Mouse (Mus musculus) hindbrain, embryonic 11.5 days (tissue): ENCODE data around the gene Atg4c. TPM values are rescaled to one million over a fixed set of nuclear protein-coding genes. Genes with fewer than 3 reads are reported as not detected.

ENCODE experiments used
- ATAC-seq: fragments of 200-750 bp; cut with Nextera tagmentation; 2 replicates; pipeline ENCODE4 v1.8.0; 2017; ENCODE audit warnings: mild to moderate bottlenecking, moderate TSS enrichment, moderate library complexity; ENCODE audit not compliant: low FRiP score
- DNase-seq: peaks from one replicate; pipeline ENCODE4 v3.0.0-alpha.2; 2015; ENCODE audit warnings: low spot score
- H3K27ac ChIP-seq: fragments of 300-500 bp; sonication (generic); 2 replicates; pipeline ENCODE4 v1.5.1; 2014; ENCODE audit warnings: mild to moderate bottlenecking, low read depth, low read length
- H3K27me3 ChIP-seq: fragments of 300-500 bp; sonication (generic); 2 replicates; pipeline ENCODE4 v1.6.1; 2014; ENCODE audit warnings: mild to moderate bottlenecking, low read length, moderate library complexity, mixed read lengths; ENCODE audit not compliant: control insufficient read depth, insufficient read depth
- H3K36me3 ChIP-seq: fragments of 300-500 bp; sonication (generic); 2 replicates; pipeline ENCODE4 v1.6.1; 2014; ENCODE audit warnings: mild to moderate bottlenecking, low read length, moderate library complexity, mixed read lengths; ENCODE audit not compliant: control insufficient read depth, insufficient read depth
- H3K4me1 ChIP-seq: fragments of 300-500 bp; sonication (generic); replicated peaks from 2 replicates; pipeline ENCODE4 v1.6.1; 2014; ENCODE audit warnings: low read length, mixed read lengths; ENCODE audit not compliant: control insufficient read depth, insufficient read depth
- H3K4me2 ChIP-seq: fragments of 300-500 bp; sonication (generic); replicated peaks from 2 replicates; pipeline ENCODE4 v1.6.1; 2014; ENCODE audit warnings: mild to moderate bottlenecking, low read depth, low read length
- H3K4me3 ChIP-seq: fragments of 300-500 bp; sonication (generic); 2 replicates; pipeline ENCODE4 v1.5.1; 2014; ENCODE audit warnings: low read depth, low read length
- H3K9ac ChIP-seq: fragments of 300-500 bp; sonication (generic); 2 replicates; pipeline ENCODE4 v1.6.1; 2014; ENCODE audit warnings: low read depth, low read length
- H3K9me3 ChIP-seq: fragments of 300-500 bp; sonication (generic); 2 replicates; pipeline ENCODE4 v1.6.1; 2016; ENCODE audit warnings: low read length; ENCODE audit not compliant: control insufficient read depth
- WGBS: fragments of 180-500 bp; shearing (Covaris S2); extraction: QIAGEN DNeasy Blood & Tissue Kit; methylation state at CpG from one replicate; pipeline ENCODE4 v1.1.7; 2014; 5-methylcytosine and 5-hydroxymethylcytosine counted together
- polyA plus RNA-seq: library from polyadenylated mRNA; unstranded; fragments of >200 nt; fragmentation: Nextera tagmentation; extraction: Ambion mirVana; gene quantifications from 2 replicates; pipeline ENCODE4 v1.2.1, GENCODE M21; 2014

Atg4c gene
- polyA plus RNA-seq, 1 experiment from 2014 or later, result 13.7 TPM

GRCm38 (mm10) chr4:99163001-99163400 lies 30.7 kb upstream of the Atg4c start:
- Histone ChIP-seq H3K9me3 (no peaks in the 10 kb centered on the region), H3K27ac (no peak overlapping the region), H3K36me3 (no peaks in the 10 kb centered on the region), H3K4me1 (no peaks in the 10 kb centered on the region), H3K4me3 (no peak overlapping the region), H3K9ac (no peak overlapping the region), H3K4me2 (no peak overlapping the region), H3K27me3 (peaks cover 6% of the 10 kb centered on the region; the same call in 1 of the 2 replicates)
- WGBS, result 62% methylated on average over 9 of the region's 9 CpGs
- ATAC-seq (no peak), DNase-seq (no peak)

GRCm38 (mm10) chr4:99163547-99163946 lies 30.2 kb upstream of the Atg4c start:
- no peak overlapping the region for H3K4me3 ChIP-seq
- peaks cover 6% of the 10 kb centered on the region; the same call in 1 of the 2 replicates for H3K27me3 ChIP-seq
- no peak overlapping the region for H3K27ac ChIP-seq
- H3K4me1 ChIP-seq, result no peaks in the 10 kb centered on the region
- ATAC-seq, result peak; percentile 66; the same call in 1 of the 2 replicates
- H3K9me3 ChIP-seq, result no peaks in the 10 kb centered on the region
- H3K9ac ChIP-seq, result no peak overlapping the region
- no peak overlapping the region for H3K4me2 ChIP-seq
- DNase-seq, result peak; percentile 37
- 12% methylated on average over 4 of the region's 4 CpGs for WGBS
- H3K36me3 ChIP-seq, result no peaks in the 10 kb centered on the region

- H3K27me3 ChIP-seq, result no peaks in the 10 kb centered on the region
- no peak overlapping the region for H3K27ac ChIP-seq
- H3K4me3 ChIP-seq, result no peak overlapping the region
- H3K4me2 ChIP-seq, result no peak overlapping the region
- 96% methylated on average over 5 of the region's 5 CpGs for WGBS
- ATAC-seq (no peak), DNase-seq (no peak)
- no peak overlapping the region for H3K9ac ChIP-seq
- H3K36me3 ChIP-seq, result no peaks in the 10 kb centered on the region
- H3K4me1 ChIP-seq, result no peaks in the 10 kb centered on the region
- H3K9me3 ChIP-seq, result no peaks in the 10 kb centered on the region
Observed at GRCm38 (mm10) chr4:99168869-99169268, 24.9 kb upstream of the Atg4c start.

- no peaks in the 10 kb centered on the region for H3K4me1 ChIP-seq
- H3K9me3 ChIP-seq, result no peaks in the 10 kb centered on the region
- ATAC-seq (no peak), DNase-seq (no peak)
- no peaks in the 10 kb centered on the region for H3K27me3 ChIP-seq
- H3K4me2 ChIP-seq, result no peak overlapping the region
- no peak overlapping the region for H3K9ac ChIP-seq
- H3K27ac ChIP-seq, result no peak overlapping the region
- no peak overlapping the region for H3K4me3 ChIP-seq
- no peaks in the 10 kb centered on the region for H3K36me3 ChIP-seq
- WGBS, result 89% methylated on average over 7 of the region's 7 CpGs
Observed at GRCm38 (mm10) chr4:99174265-99174664, 19.5 kb upstream of the Atg4c start.

GRCm38 (mm10) chr4:99176841-99177240 lies 16.9 kb upstream of the Atg4c start:
- H3K36me3 ChIP-seq, result no peaks in the 10 kb centered on the region
- H3K9me3 ChIP-seq, result no peaks in the 10 kb centered on the region
- no peak overlapping the region for H3K9ac ChIP-seq
- WGBS, result 75% methylated on average over 7 of the region's 7 CpGs
- ATAC-seq (no peak), DNase-seq (no peak)
- no peak overlapping the region for H3K4me2 ChIP-seq
- no peak overlapping the region for H3K27ac ChIP-seq
- no peaks in the 10 kb centered on the region for H3K4me1 ChIP-seq
- no peak overlapping the region for H3K4me3 ChIP-seq
- H3K27me3 ChIP-seq, result no peaks in the 10 kb centered on the region

GRCm38 (mm10) chr4:99177255-99177654 lies 16.5 kb upstream of the Atg4c start:
- WGBS, result 90% methylated on average over 4 of the region's 4 CpGs
- no peak overlapping the region for H3K4me2 ChIP-seq

GRCm38 (mm10) chr4:99178851-99179250 lies 14.9 kb upstream of the Atg4c start:
- Histone ChIP-seq H3K4me1 (no peaks in the 10 kb centered on the region), H3K4me2 (no peak overlapping the region), H3K27ac (no peak overlapping the region), H3K9me3 (no peaks in the 10 kb centered on the region), H3K4me3 (no peak overlapping the region), H3K27me3 (no peaks in the 10 kb centered on the region), H3K36me3 (no peaks in the 10 kb centered on the region), H3K9ac (no peak overlapping the region)
- ATAC-seq, result no peak
- no peak for DNase-seq
- WGBS, result 63% methylated on average over 5 of the region's 5 CpGs

More at GRCm38 (mm10) chr4:99177255-99177654, 16.5 kb upstream of the Atg4c start:
- H3K36me3 ChIP-seq, result no peaks in the 10 kb centered on the region
- no peaks in the 10 kb centered on the region for H3K27me3 ChIP-seq
- no peak overlapping the region for H3K9ac ChIP-seq
- H3K4me3 ChIP-seq, result no peak overlapping the region
- H3K9me3 ChIP-seq, result no peaks in the 10 kb centered on the region
- H3K27ac ChIP-seq, result no peak overlapping the region
- no peaks in the 10 kb centered on the region for H3K4me1 ChIP-seq
- DNase-seq (no peak), ATAC-seq (no peak)

- no peaks in the 10 kb centered on the region for H3K9me3 ChIP-seq
- H3K4me1 ChIP-seq, result no peaks in the 10 kb centered on the region
- no peak overlapping the region for H3K4me3 ChIP-seq
- no peaks in the 10 kb centered on the region for H3K27me3 ChIP-seq
- H3K9ac ChIP-seq, result 0 out of 2 replicates have a peak overlapping the region, but pooled peaks have one; percentile 23
- no peak overlapping the region for H3K27ac ChIP-seq
- DNase-seq, result no peak
- WGBS, result 67% methylated on average over 21 of the region's 21 CpGs
- no peak for ATAC-seq
- H3K36me3 ChIP-seq, result no peaks in the 10 kb centered on the region
- H3K4me2 ChIP-seq, result no peak overlapping the region
Observed at GRCm38 (mm10) chr4:99179446-99180120, 14.2 kb upstream of the Atg4c start.

- 82% methylated on average over 5 of the region's 5 CpGs for WGBS
- DNase-seq (no peak), ATAC-seq (no peak)
- Histone ChIP-seq H3K4me1 (no peaks in the 10 kb centered on the region), H3K9ac (no peak overlapping the region), H3K27ac (no peak overlapping the region), H3K27me3 (no peaks in the 10 kb centered on the region), H3K4me3 (no peak overlapping the region), H3K9me3 (no peaks in the 10 kb centered on the region), H3K4me2 (no peak overlapping the region), H3K36me3 (no peaks in the 10 kb centered on the region)
Observed at GRCm38 (mm10) chr4:99180921-99181320, 12.8 kb upstream of the Atg4c start.
